Mouse (Mus musculus): ENCODE measurements at regions not wholly inside any gene's neighbourhood (a gene's known extent, or its start where the extent isn't known, plus 50 kb on each side); places are given as distances from the start of the nearest gene placed in this dataset.

GRCm38 (mm10) chr3:144010558-144010957 is 194.5 kb downstream of the Lmo4 start:
- TF ChIP-seq USF2 (IDR thresholded peaks at IDR 0.05; ENCODE audit: borderline replicate concordance in 1 of 2, insufficient read depth in 1 of 2, low read depth in 1 of 2, low read length in 2 of 2) (no peak), CTCF (IDR thresholded peaks at IDR 0.05 in 2 of 3, conservative IDR thresholded peaks at IDR 0.05 in 1 of 3; ENCODE audit: control insufficient read depth in 1 of 3, insufficient read depth in 1 of 3, low read depth in 2 of 3, low read length in 3 of 3, poor library complexity in 1 of 3, severe bottlenecking in 1 of 3) (no peak), MEF2A (IDR thresholded peaks at IDR 0.05; ENCODE audit: extremely low read depth, insufficient replicate concordance, low read depth, low read length, poor library complexity, severe bottlenecking) (no peak)
- Histone ChIP-seq H3K27me3 (ENCODE audit: control insufficient read depth in 1 of 2, insufficient read depth in 2 of 2, low read length in 2 of 2) (no peaks in the 10 kb centered on the region), H3K9me3 (replicated peaks; ENCODE audit: insufficient read depth, low read length) (no peaks in the 10 kb centered on the region), H3K79me2 (ENCODE audit: control insufficient read depth, insufficient read depth, low read length, poor library complexity) (no peaks in the 10 kb centered on the region), H3K36me3 (ENCODE audit: control insufficient read depth in 1 of 2, insufficient read depth in 2 of 2, low read length in 2 of 2) (no peaks in the 10 kb centered on the region), H3K4me1 (ENCODE audit: control insufficient read depth in 1 of 2, insufficient read depth in 2 of 2, low read length in 2 of 2) (no peaks in the 10 kb centered on the region), H3K9ac (ENCODE audit: control insufficient read depth, low read depth, low read length, poor library complexity, severe bottlenecking) (no peak overlapping the region), H3K4me3 (ENCODE audit: control insufficient read depth in 1 of 2, insufficient read depth in 1 of 2, low read depth in 2 of 2, low read length in 2 of 2) (no peak overlapping the region), H3K27ac (ENCODE audit: control insufficient read depth, low read depth, low read length) (no peak overlapping the region)
- DNase-seq (ENCODE audit: low read depth, low spot score), result no peak

- Histone ChIP-seq H3K9me3 (replicated peaks; ENCODE audit: insufficient read depth, low read length) (no peaks in the 10 kb centered on the region), H3K9ac (ENCODE audit: control insufficient read depth, low read depth, low read length, poor library complexity, severe bottlenecking) (no peak overlapping the region), H3K36me3 (ENCODE audit: control insufficient read depth in 1 of 2, insufficient read depth in 2 of 2, low read length in 2 of 2) (no peaks in the 10 kb centered on the region), H3K4me1 (ENCODE audit: control insufficient read depth in 1 of 2, insufficient read depth in 2 of 2, low read length in 2 of 2) (no peaks in the 10 kb centered on the region), H3K27me3 (ENCODE audit: control insufficient read depth in 1 of 2, insufficient read depth in 2 of 2, low read length in 2 of 2) (no peaks in the 10 kb centered on the region), H3K4me3 (ENCODE audit: control insufficient read depth in 1 of 2, insufficient read depth in 1 of 2, low read depth in 2 of 2, low read length in 2 of 2) (no peak overlapping the region), H3K79me2 (ENCODE audit: control insufficient read depth, insufficient read depth, low read length, poor library complexity) (no peaks in the 10 kb centered on the region), H3K27ac (ENCODE audit: control insufficient read depth, low read depth, low read length) (no peak overlapping the region)
- TF ChIP-seq USF1 (IDR thresholded peaks at IDR 0.05; ENCODE audit: low read depth, low read length) (no peak), POLR2AphosphoS5 (IDR thresholded peaks at IDR 0.05; ENCODE audit: borderline replicate concordance, low read depth, low read length) (no peak), SMC3 (IDR thresholded peaks at IDR 0.05; ENCODE audit: low read depth, low read length) (no peak), MYB (IDR thresholded peaks at IDR 0.05; ENCODE audit: low read depth, low read length) (no peak), GABPA (IDR thresholded peaks at IDR 0.05; ENCODE audit: low read depth, low read length) (no peak), MEF2A (IDR thresholded peaks at IDR 0.05; ENCODE audit: extremely low read depth, insufficient replicate concordance, low read depth, low read length, poor library complexity, severe bottlenecking) (no peak), EP300 (IDR thresholded peaks at IDR 0.05; ENCODE audit: low read depth in 1 of 2, low read length in 2 of 2) (no peak), MXI1 (IDR thresholded peaks at IDR 0.05; ENCODE audit: low read depth, low read length) (no peak), UBTF (IDR thresholded peaks at IDR 0.05; ENCODE audit: borderline replicate concordance, insufficient read depth, low read depth, low read length) (no peak), CHD1 (IDR thresholded peaks at IDR 0.05; ENCODE audit: low read depth, low read length) (no peak), NELFE (IDR thresholded peaks at IDR 0.05; ENCODE audit: low read depth, low read length) (no peak), MAX (IDR thresholded peaks at IDR 0.05; ENCODE audit: low read length) (no peak), MAFK (IDR thresholded peaks at IDR 0.05; ENCODE audit: borderline replicate concordance, low read depth, low read length) (no peak), MAZ (IDR thresholded peaks at IDR 0.05; ENCODE audit: low read depth, low read length) (no peak)
- no peak for DNase-seq (ENCODE audit: low read depth, low spot score)
Observed at GRCm38 (mm10) chr3:144007111-144007619, 197.9 kb downstream of the Lmo4 start.
